9 mouse cellular contexts compared by ENCODE assay signal in the genomic region with DNA sequence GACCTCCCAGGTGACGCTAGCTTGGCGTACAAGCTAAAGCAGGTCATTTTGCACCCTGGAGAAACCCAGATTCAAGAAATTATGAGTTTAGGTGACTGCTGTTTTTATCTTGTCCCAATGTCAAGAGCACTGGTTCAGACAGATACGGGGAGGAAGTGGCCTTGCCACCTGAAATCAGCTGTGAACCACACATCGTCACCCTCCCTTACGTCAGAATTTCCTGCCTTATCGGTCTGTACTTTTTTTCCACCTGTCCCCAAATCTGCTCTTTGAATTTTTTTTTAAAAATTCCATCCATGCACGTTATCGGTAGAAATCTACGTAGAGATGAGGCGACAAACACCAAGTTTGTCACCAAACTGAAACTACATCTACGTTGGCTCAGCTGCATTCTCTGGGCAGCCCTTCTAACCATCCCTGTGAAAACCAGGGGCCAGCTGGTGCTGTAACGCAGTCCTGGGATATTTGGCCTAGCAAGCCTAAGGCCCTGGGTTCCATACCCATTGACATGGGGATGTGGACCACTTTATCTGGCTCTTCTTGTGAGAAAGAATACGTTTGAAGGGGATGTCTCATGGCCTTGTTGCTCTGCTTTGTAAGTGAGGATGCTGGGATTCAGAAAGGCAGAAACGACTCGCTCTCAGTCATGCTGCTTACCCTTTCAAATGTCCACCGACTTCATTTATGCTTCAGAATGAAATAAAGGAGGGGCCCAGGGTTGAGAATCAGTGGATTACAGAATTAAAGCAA. TPM values are rescaled to one million over a fixed set of nuclear protein-coding genes. Genes with fewer than 3 reads are reported as not detected.
DNase-seq lines count a peak whose midpoint lies in the region; ATAC-seq and TF ChIP-seq lines count a peak whose summit lies in the region.
"Had no signal": no experiment of that assay in that cellular context is flagged by ENCODE, and none has a peak within 500 bp of the region (broad histone marks: within the 10 kb centered on the region; RNA-seq: fewer than 3 reads in every experiment).

No protein-coding gene starts in this region.

- H3K4me2 ChIP-seq in liver, embryonic 13.5 days = peak overlapping the region; percentile 93
- H3K4me2 ChIP-seq in neural tube, embryonic 15.5 days = peak overlapping the region; percentile 96

- no peaks in the 10 kb centered on the region for H3K36me3 ChIP-seq in liver, embryonic 13.5 days
- H3K36me3 ChIP-seq in neural tube, embryonic 15.5 days = no peaks in the 10 kb centered on the region

- peak overlapping the region; percentile 59 for H3K27ac ChIP-seq in cerebellum, adult 2 months (ENCODE audit: insufficient read depth, low read length)
- H3K27ac ChIP-seq in embryonic fibroblast, embryonic 13.5 days (ENCODE audit: insufficient read depth, low read length) = no peak overlapping the region
- no peak overlapping the region; the same call in 1 of the 2 replicates for H3K27ac ChIP-seq in liver, embryonic 13.5 days
- no peak overlapping the region for H3K27ac ChIP-seq in neural tube, embryonic 15.5 days (replicated peaks)

- TF ChIP-seq POLR2A in cerebellum, adult 2 months (IDR thresholded peaks at IDR 0.05; ENCODE audit: borderline replicate concordance, insufficient read depth, low read length) = no peak
- no peak for TF ChIP-seq POLR2A in embryonic fibroblast, embryonic 13.5 days (IDR thresholded peaks at IDR 0.05; ENCODE audit: low read depth, low read length)

- no peak for ATAC-seq in liver, embryonic 13.5 days (ENCODE audit: low read depth)
- no peak for ATAC-seq in neural tube, embryonic 15.5 days (ENCODE audit: low FRiP score)

- H3K4me1 ChIP-seq in cerebellum, adult 2 months (ENCODE audit: control insufficient read depth, insufficient read depth, low read length) = peaks cover 8% of the 10 kb centered on the region; the same call in 1 of the 2 replicates
- H3K4me1 ChIP-seq in embryonic fibroblast, embryonic 13.5 days (ENCODE audit: control insufficient read depth, insufficient read depth, low read length) = peaks cover 7% of the 10 kb centered on the region; the same call in 1 of the 2 replicates
- peaks cover 58% of the 10 kb centered on the region for H3K4me1 ChIP-seq in liver, embryonic 13.5 days (replicated peaks)
- H3K4me1 ChIP-seq in neural tube, embryonic 15.5 days = peaks cover 54% of the 10 kb centered on the region

- H3K9ac ChIP-seq in liver, embryonic 13.5 days = peak overlapping the region; percentile 75; the same call in 1 of the 2 replicates
- H3K9ac ChIP-seq in neural tube, embryonic 15.5 days (replicated peaks) = no peak overlapping the region; the same call in 1 of the 2 replicates

- no peaks in the 10 kb centered on the region for H3K27me3 ChIP-seq in cerebellum, adult 2 months (ENCODE audit: control insufficient read depth, insufficient read depth, low read length)
- peaks cover 34% of the 10 kb centered on the region for H3K27me3 ChIP-seq in liver, embryonic 13.5 days
- H3K27me3 ChIP-seq in neural tube, embryonic 15.5 days (replicated peaks) = no peaks in the 10 kb centered on the region

- no peaks in the 10 kb centered on the region for H3K9me3 ChIP-seq in liver, embryonic 13.5 days (replicated peaks)
- no peaks in the 10 kb centered on the region for H3K9me3 ChIP-seq in neural tube, embryonic 15.5 days (replicated peaks)

- H3K4me3 ChIP-seq in cerebellum, adult 2 months (replicated peaks; ENCODE audit: insufficient read depth, low read depth, low read length) = peak overlapping the region; percentile 99
- peak overlapping the region; percentile 46 for H3K4me3 ChIP-seq in embryonic fibroblast, embryonic 13.5 days (ENCODE audit: insufficient read depth, low read length)
- peak overlapping the region; percentile 73 for H3K4me3 ChIP-seq in liver, embryonic 13.5 days (replicated peaks)
- peak overlapping the region; percentile 74; the same call in 1 of the 2 replicates for H3K4me3 ChIP-seq in neural tube, embryonic 15.5 days (replicated peaks)

- peak in 1 of 2 experiments; percentile 48 for DNase-seq in cerebellum, adult 2 months
- DNase-seq in cerebellum, adult 9-10 months = no peak
- peak; percentile 42 for DNase-seq in 416B (ENCODE audit: low read depth)
- peak; percentile 17 for DNase-seq in liver, embryonic 13.5 days
- DNase-seq in adrenal gland, postnatal 4 days (ENCODE audit: low spot score in 2 of 2) = no peak
- DNase-seq in layer of hippocampus, postnatal 36 days = no peak

- 11% methylated on average over 16 of the region's 16 CpGs for WGBS in cerebellum, adult 2 months
- WGBS in liver, embryonic 13.5 days (ENCODE audit: insufficient replicate concordance) = 19% methylated on average over 16 of the region's 16 CpGs
- 18% methylated on average over 16 of the region's 16 CpGs for WGBS in neural tube, embryonic 15.5 days

- TF ChIP-seq CTCF in cerebellum, adult 2 months (IDR thresholded peaks at IDR 0.05; ENCODE audit: borderline replicate concordance, insufficient read depth, low read depth, low read length) = no peak
- no peak for TF ChIP-seq CTCF in embryonic fibroblast, embryonic 13.5 days (IDR thresholded peaks at IDR 0.05; ENCODE audit: borderline replicate concordance, insufficient read depth, low read length)

RNA-seq across cellular contexts. Expression of gene Kdm2b, which starts 1.0 kb away (rescaled TPM):
- 27.5 and 29.4 TPM in 2 replicates for polyA plus RNA-seq in cerebellum, adult 2 months (2012; rRNA removed)
- 18.0 and 22.4 TPM in 2 replicates for polyA plus RNA-seq in embryonic fibroblast, embryonic 13.5 days (2011; ENCODE audit: insufficient read length, low read depth, missing spikeins)
- polyA plus RNA-seq in liver, embryonic 13.5 days (2015; fragmentation: Nextera tagmentation; extraction: Ambion mirVana) = 21.3 and 23.6 TPM in 2 replicates
- polyA plus RNA-seq in neural tube, embryonic 15.5 days (2015; fragmentation: Nextera tagmentation; extraction: Ambion mirVana) = 81.4 and 89.2 TPM in 2 replicates
- 10 to 100 TPM; 32.9 to 33.7 TPM for total RNA-seq in adrenal gland, postnatal 4 days (2021)
- 10 to 100 TPM; 35.3 to 43.9 TPM for total RNA-seq in layer of hippocampus, postnatal 36 days (2021)

RNA-seq across cellular contexts. Expression of gene Orai1, which starts 24.3 kb away (rescaled TPM):
- 20.7 and 21.4 TPM in 2 replicates for polyA plus RNA-seq in cerebellum, adult 2 months (2012; rRNA removed)
- polyA plus RNA-seq in embryonic fibroblast, embryonic 13.5 days (2011; ENCODE audit: insufficient read length, low read depth, missing spikeins) = 9.3 and 10.6 TPM in 2 replicates
- polyA plus RNA-seq in liver, embryonic 13.5 days (2015; fragmentation: Nextera tagmentation; extraction: Ambion mirVana) = 6.6 and 8.2 TPM in 2 replicates
- polyA plus RNA-seq in neural tube, embryonic 15.5 days (2015; fragmentation: Nextera tagmentation; extraction: Ambion mirVana) = 14.1 and 14.2 TPM in 2 replicates
- total RNA-seq in adrenal gland, postnatal 4 days (2021) = 10 to 100 TPM; 12.6 to 14.1 TPM
- total RNA-seq in layer of hippocampus, postnatal 36 days (2021) = 10 to 100 TPM; 11.7 TPM

RNA-seq across cellular contexts. Expression of gene Morn3, which starts 56.2 kb away (rescaled TPM):
- polyA plus RNA-seq in cerebellum, adult 2 months (2012; rRNA removed) = 0.23 and 0.73 TPM in 2 replicates
- not detected in 2 replicates for polyA plus RNA-seq in embryonic fibroblast, embryonic 13.5 days (2011; ENCODE audit: insufficient read length, low read depth, missing spikeins)
- not detected in 2 replicates for polyA plus RNA-seq in liver, embryonic 13.5 days (2015; fragmentation: Nextera tagmentation; extraction: Ambion mirVana)
- polyA plus RNA-seq in neural tube, embryonic 15.5 days (2015; fragmentation: Nextera tagmentation; extraction: Ambion mirVana) = 0.68 TPM in 1 of 2 replicates, not detected in the other
- not detected for total RNA-seq in adrenal gland, postnatal 4 days (2021)
- total RNA-seq in layer of hippocampus, postnatal 36 days (2021) = not detected
- total RNA-seq: hematopoietic stem cell, adult 5-6 weeks had no signal

Comparison
In these comparisons a context has a peak if more than half of its experiments do, and no peak if none do; other contexts are left out.
1. DNase-seq: peak in 416B (single experiment) and liver, embryonic 13.5 days (single experiment); none in cerebellum, adult 9-10 months (single experiment), adrenal gland, postnatal 4 days (0 of 2) and layer of hippocampus, postnatal 36 days (0 of 2).
2. H3K4me3 ChIP-seq: peak in every context shown above with its lines; median percentile 99 in cerebellum, adult 2 months; 74 in neural tube, embryonic 15.5 days; 73 in liver, embryonic 13.5 days; 46 in embryonic fibroblast, embryonic 13.5 days.